Mouse (Mus musculus) spleen, adult 2 months (tissue): ENCODE measurements around the gene Pcbp1.

Experiments
- CTCF ChIP-seq: fragments of 200-500 bp; IDR thresholded peaks from 2 replicates; pipeline ENCODE4 v1.5.1; 2011; ENCODE audit warnings: mild to moderate bottlenecking, inconsistent platforms; ENCODE audit not compliant: insufficient read depth, insufficient read length, insufficient replicate concordance; ENCODE audit errors: extremely low read depth
- POLR2A ChIP-seq: fragments of 200-500 bp; IDR thresholded peaks from 2 replicates; pipeline ENCODE4 v1.6.1; 2011; ENCODE audit warnings: low read depth, low read length, inconsistent platforms

DNA sequence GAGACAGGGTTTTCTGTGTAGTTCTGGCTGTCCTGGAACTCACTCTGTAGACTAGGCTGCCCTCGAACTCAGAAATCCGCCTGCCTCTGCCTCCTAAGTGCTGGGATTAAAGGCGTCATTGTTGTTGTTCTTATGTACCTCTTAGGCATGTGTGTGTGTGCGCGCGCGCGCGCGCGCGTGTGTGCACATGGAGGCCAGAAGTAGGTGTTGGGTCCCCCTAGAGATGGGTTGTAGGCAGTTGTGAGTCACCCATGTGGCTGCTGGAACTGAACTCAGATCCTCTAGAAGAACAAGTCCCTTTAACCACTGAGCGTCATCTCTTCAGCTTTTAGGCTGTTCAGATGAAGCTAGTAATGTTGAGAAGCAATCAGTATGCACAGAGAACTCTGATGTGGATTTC is 16.9 kb upstream of the Pcbp1 start:
- TF ChIP-seq CTCF = no peak
- TF ChIP-seq POLR2A = no peak
